Mouse (Mus musculus) CH12.LX (cell line): ENCODE measurements around the gene H2al1e. TPM values are rescaled to one million over a fixed set of nuclear protein-coding genes. Genes with fewer than 3 reads are reported as not detected.
"Not testable (repeated sequence)": the region's sequence is repeated elsewhere in the genome, so short reads cannot be mapped to it uniquely, and the experiment has no call there.

Experiments used
- DNase-seq: peaks from one replicate; pipeline ENCODE4 v3.0.0-alpha.2; 2013; ENCODE audit errors: extremely low read depth
- H3K27ac ChIP-seq: 2 replicates; pipeline ENCODE4 v1.5.1; 2012; ENCODE audit warnings: low read depth, mild to moderate bottlenecking, control low read depth, moderate library complexity; ENCODE audit not compliant: insufficient read depth
- H3K27me3 ChIP-seq: replicated peaks from 2 replicates; pipeline ENCODE3; 2012; ENCODE audit warnings: inconsistent platforms
- H3K36me3 ChIP-seq, 2 experiments: replicated peaks in 1 of 2; 2 replicates each; pipeline versions ENCODE3 to v1.6.1; 2012; ENCODE audit warnings: inconsistent platforms in 1 of 2, low read length in 1 of 2, mild to moderate bottlenecking in 1 of 2, mixed read lengths in 1 of 2, moderate library complexity in 1 of 2; ENCODE audit not compliant: control insufficient read depth in 1 of 2, insufficient read depth in 1 of 2
- H3K4me1 ChIP-seq, 2 experiments: 2 replicates each; pipeline ENCODE4 v1.6.1; 2012; ENCODE audit warnings: inconsistent platforms in 1 of 2, moderate library complexity in 1 of 2; ENCODE audit not compliant: insufficient read depth in 2 of 2, control insufficient read depth in 1 of 2
- H3K4me2 ChIP-seq: 2 replicates; pipeline ENCODE4 v1.6.1; 2012; ENCODE audit warnings: low read depth, mild to moderate bottlenecking, control low read depth; ENCODE audit not compliant: poor library complexity, insufficient read depth, severe bottlenecking
- H3K4me3 ChIP-seq, 3 experiments: fragments of 150-350 bp in 1 of 3; sonication (generic) in 1 of 3; replicated peaks in 1 of 3; 2 replicates each; pipeline versions ENCODE3 to v1.5.1; 2011 to 2012; ENCODE audit warnings: low read depth in 2 of 3, low read length in 2 of 3, mild to moderate bottlenecking in 2 of 3, moderate library complexity in 2 of 3, control low read depth in 1 of 3, improper control_type of control experiment in 1 of 3, inconsistent platforms in 1 of 3, mixed read lengths in 1 of 3; ENCODE audit not compliant: poor library complexity in 1 of 3
- H3K79me2 ChIP-seq: replicated peaks from 2 replicates; pipeline ENCODE4 v1.6.1; 2012; ENCODE audit warnings: mild to moderate bottlenecking, moderate library complexity; ENCODE audit not compliant: control insufficient read depth, poor library complexity, insufficient read depth, severe bottlenecking; ENCODE audit errors: extremely low read depth
- H3K9ac ChIP-seq: 2 replicates; pipeline ENCODE4 v1.6.1; 2012; ENCODE audit warnings: low read depth, mild to moderate bottlenecking, control low read depth, moderate library complexity; ENCODE audit not compliant: insufficient read depth
- H3K9me3 ChIP-seq: replicated peaks from 2 replicates; pipeline ENCODE3; 2012; ENCODE audit warnings: low read length, inconsistent platforms, mixed read lengths
- BHLHE40 ChIP-seq: IDR thresholded peaks from 2 replicates; pipeline ENCODE4 v1.6.1; 2011; ENCODE audit warnings: mild to moderate bottlenecking, low read depth, low read length, improper control_type of control experiment
- CHD1 ChIP-seq: IDR thresholded peaks from 2 replicates; pipeline ENCODE4 v1.6.1; 2012; ENCODE audit warnings: low read depth, low read length, improper control_type of control experiment, inconsistent platforms
- CTCF ChIP-seq, 2 experiments: IDR thresholded peaks in 1 of 2; conservative IDR thresholded peaks in 1 of 2; 2 replicates each; pipeline ENCODE4 v1.5.1; 2011 to 2012; ENCODE audit warnings: low read depth in 2 of 2, low read length in 2 of 2, improper control_type of control experiment in 1 of 2, inconsistent platforms in 1 of 2, mild to moderate bottlenecking in 1 of 2, moderate library complexity in 1 of 2
- E2F4 ChIP-seq: IDR thresholded peaks from 2 replicates; pipeline ENCODE4 v1.6.1; 2011; ENCODE audit warnings: low read depth, low read length, improper control_type of control experiment; ENCODE audit not compliant: insufficient replicate concordance
- ELF1 ChIP-seq: IDR thresholded peaks from 2 replicates; pipeline ENCODE4 v1.6.1; 2014; ENCODE audit warnings: low read depth, mild to moderate bottlenecking, inconsistent platforms, low read length, improper control_type of control experiment
- EP300 ChIP-seq: IDR thresholded peaks from 2 replicates; pipeline ENCODE4 v1.6.1; 2011; ENCODE audit warnings: low read length, improper control_type of control experiment
- ETS1 ChIP-seq: conservative IDR thresholded peaks from 2 replicates; pipeline ENCODE4 v1.6.1; 2012; ENCODE audit warnings: low read depth, mild to moderate bottlenecking, inconsistent platforms, low read length, improper control_type of control experiment, moderate library complexity
- GABPA ChIP-seq: IDR thresholded peaks from 2 replicates; pipeline ENCODE4 v1.6.1; 2012; ENCODE audit warnings: low read depth, low read length, improper control_type of control experiment, inconsistent platforms; ENCODE audit not compliant: insufficient replicate concordance
- HCFC1 ChIP-seq: IDR thresholded peaks from 2 replicates; pipeline ENCODE4 v1.6.1; 2012; ENCODE audit warnings: low read depth, mild to moderate bottlenecking, inconsistent platforms, low read length, improper control_type of control experiment
- JUN ChIP-seq: IDR thresholded peaks from 2 replicates; pipeline ENCODE4 v1.6.1; 2011; ENCODE audit warnings: low read depth, mild to moderate bottlenecking, low read length, improper control_type of control experiment, moderate library complexity; ENCODE audit not compliant: insufficient read depth
- KAT2A ChIP-seq: IDR thresholded peaks from 2 replicates; pipeline ENCODE4 v1.6.1; 2012; ENCODE audit warnings: low read length, improper control_type of control experiment, inconsistent platforms; ENCODE audit not compliant: insufficient replicate concordance
- MAFK ChIP-seq: IDR thresholded peaks from 2 replicates; pipeline ENCODE4 v1.6.1; 2011; ENCODE audit warnings: low read length, improper control_type of control experiment; ENCODE audit not compliant: insufficient replicate concordance
- MAX ChIP-seq: IDR thresholded peaks from 2 replicates; pipeline ENCODE4 v1.6.1; 2011; ENCODE audit warnings: low read length, improper control_type of control experiment
- NELFE ChIP-seq: IDR thresholded peaks from 2 replicates; pipeline ENCODE4 v1.6.1; 2011; ENCODE audit warnings: low read depth, low read length, improper control_type of control experiment
- NRF1 ChIP-seq: IDR thresholded peaks from 2 replicates; pipeline ENCODE4 v1.6.1; 2014; ENCODE audit warnings: low read depth, mild to moderate bottlenecking, inconsistent platforms, low read length, improper control_type of control experiment, moderate library complexity
- PAX5 ChIP-seq: IDR thresholded peaks from 2 replicates; pipeline ENCODE4 v1.6.1; 2012; ENCODE audit warnings: low read length, inconsistent platforms, mixed read lengths
- SIN3A ChIP-seq: IDR thresholded peaks from 2 replicates; pipeline ENCODE4 v1.6.1; 2012; ENCODE audit warnings: low read length, improper control_type of control experiment, inconsistent platforms
- SMC3 ChIP-seq: IDR thresholded peaks from 2 replicates; pipeline ENCODE4 v1.6.1; 2011; ENCODE audit warnings: low read depth, low read length, improper control_type of control experiment
- TBP ChIP-seq: conservative IDR thresholded peaks from 2 replicates; pipeline ENCODE4 v1.6.1; 2011; ENCODE audit warnings: low read depth, low read length, improper control_type of control experiment
- TCF12 ChIP-seq: IDR thresholded peaks from 2 replicates; pipeline ENCODE4 v1.6.1; 2014; ENCODE audit warnings: low read depth, mild to moderate bottlenecking, inconsistent platforms, low read length, improper control_type of control experiment
- USF2 ChIP-seq: conservative IDR thresholded peaks from 2 replicates; pipeline ENCODE4 v1.6.1; 2011; ENCODE audit warnings: low read depth, low read length, improper control_type of control experiment
- ZC3H11A ChIP-seq: IDR thresholded peaks from 2 replicates; pipeline ENCODE4 v1.6.1; 2012; ENCODE audit warnings: low read depth, mild to moderate bottlenecking, inconsistent platforms, low read length, improper control_type of control experiment
- ZKSCAN1 ChIP-seq: IDR thresholded peaks from 2 replicates; pipeline ENCODE4 v1.6.1; 2012; ENCODE audit warnings: low read depth, inconsistent platforms, low read length, improper control_type of control experiment, borderline replicate concordance
- ZMIZ1 ChIP-seq: IDR thresholded peaks from 2 replicates; pipeline ENCODE4 v1.6.1; 2012; ENCODE audit warnings: low read depth, mild to moderate bottlenecking, inconsistent platforms, low read length, improper control_type of control experiment
- dilution Hi-C: fragments of 300-500 bp; cut with MboI; formaldehyde crosslinking; loops from 2 replicates; pipeline ENCODE4 v1.14.3; 2020; ENCODE audit warnings: low sequenced_read_pairs; ENCODE audit not compliant: extremely low pct_unique_long_range_greater_than_20kb, extremely low pct_ligation_motif_present
- in situ Hi-C: fragments of 300-500 bp; cut with MboI; formaldehyde crosslinking; loops from 3 replicates; pipeline ENCODE4 v1.14.3; 2019; ENCODE audit warnings: low sequenced_read_pairs, low pct_ligation_motif_present, low pct_unique_long_range_greater_than_20kb, mixed read lengths
- polyA plus RNA-seq: library from polyadenylated mRNA; unstranded; fragments of >175 nt; gene quantifications from 2 replicates; pipeline ENCODE4 v1.2.1, GENCODE M21; 2012; ENCODE audit warnings: low read depth; ENCODE audit not compliant: insufficient read length
- total RNA-seq, 2 experiments: library from RNA; depleted of rRNA; stranded (reverse); fragments of 300-350 nt in 1 of 2; fragments of >200 nt in 1 of 2; gene quantifications; 2 replicates each; pipeline ENCODE4 v1.2.3; 2012 to 2014

H2al1e gene
- total and polyA plus RNA-seq, 3 experiments, result not detected

DNA sequence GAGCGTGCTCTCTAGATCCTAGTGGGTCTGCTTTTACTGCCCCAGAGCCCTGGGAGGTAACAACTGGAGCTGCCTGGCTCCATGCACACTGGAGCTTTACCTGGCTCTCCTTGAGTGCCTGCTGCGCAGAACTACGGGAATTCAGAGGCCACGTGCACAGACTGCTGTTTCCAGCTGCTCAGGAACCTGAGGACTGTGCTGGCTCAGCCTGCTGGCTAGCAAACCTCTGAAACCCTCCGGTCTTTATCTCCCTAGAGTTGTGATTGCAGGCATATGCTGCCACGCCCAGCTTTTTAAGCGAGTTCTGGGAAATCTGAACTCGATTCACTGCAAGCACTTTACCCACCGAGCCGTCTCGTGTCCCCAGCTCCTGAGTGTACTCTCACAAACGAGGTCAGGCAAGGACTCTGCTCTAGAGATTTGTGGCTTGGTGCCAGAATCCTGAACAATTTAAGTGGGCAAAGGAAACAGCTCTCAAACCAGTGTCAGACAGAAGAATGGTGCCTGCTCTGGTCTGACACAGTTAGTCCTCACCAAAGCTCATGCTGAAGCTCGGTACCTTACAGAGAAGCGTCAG lies 23.3 kb upstream of the H2al1e start:
- Histone ChIP-seq H3K79me2 (no peaks in the 10 kb centered on the region), H3K4me3 (no peak overlapping the region), H3K27me3 (no peaks in the 10 kb centered on the region), H3K9me3 (no peaks in the 10 kb centered on the region), H3K4me2 (no peak overlapping the region), H3K27ac (no peak overlapping the region), H3K4me1 (no peaks in the 10 kb centered on the region), H3K36me3 (no peaks in the 10 kb centered on the region), H3K9ac (no peak overlapping the region)
- dilution Hi-C loops (no loop called here), in situ Hi-C loops (no loop called here)
- TF ChIP-seq USF2 (no peak), KAT2A (no peak), ZC3H11A (no peak), CHD1 (no peak), GABPA (no peak), SIN3A (no peak), ZMIZ1 (no peak), PAX5 (no peak), MAFK (no peak), ETS1 (no peak), ZKSCAN1 (no peak), TBP (no peak), NELFE (no peak), JUN (no peak), SMC3 (no peak), NRF1 (no peak), CTCF (conservative IDR thresholded peaks at IDR 0.05 in 1 of 2, IDR thresholded peaks at IDR 0.05 in 1 of 2; ENCODE audit: low read depth in 2 of 2, low read length in 2 of 2) (no peak), MAX (no peak), BHLHE40 (no peak)
- no peak for DNase-seq

DNA sequence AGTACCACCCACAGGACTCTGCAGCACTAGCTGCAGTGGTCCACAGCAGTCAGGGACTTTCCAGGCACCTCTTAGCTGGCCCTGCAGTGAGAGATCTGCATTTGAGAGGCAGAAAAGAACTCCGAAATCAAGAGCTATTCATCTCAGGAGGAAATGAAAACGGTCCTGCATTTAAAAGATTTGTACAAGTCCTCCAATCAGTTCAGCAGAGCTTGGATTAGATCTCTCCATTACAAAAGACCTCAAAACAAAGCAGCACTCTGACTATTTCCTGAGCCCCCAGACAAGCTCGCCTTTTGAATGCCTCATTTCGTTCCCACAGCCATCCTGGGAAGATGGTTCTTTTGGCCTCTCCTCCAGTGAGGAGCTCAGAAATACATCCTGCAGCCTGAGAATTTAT lies 22.5 kb upstream of the H2al1e start:
- no peak for DNase-seq
- no peak overlapping the region for H3K27ac ChIP-seq
- no peaks in the 10 kb centered on the region for H3K79me2 ChIP-seq
- no peak overlapping the region for H3K9ac ChIP-seq
- H3K9me3 ChIP-seq, result no peaks in the 10 kb centered on the region
- dilution Hi-C loops (no loop called here), in situ Hi-C loops (no loop called here)
- H3K4me2 ChIP-seq, result no peak overlapping the region
- H3K27me3 ChIP-seq, result no peaks in the 10 kb centered on the region
- no peak for TF ChIP-seq CHD1
- no peak for TF ChIP-seq TCF12
- no peak for TF ChIP-seq ZC3H11A
- TF ChIP-seq ELF1, result no peak
- no peak for TF ChIP-seq EP300
- TF ChIP-seq E2F4, result no peak
- no peak for TF ChIP-seq ETS1
- no peak for TF ChIP-seq NRF1
- no peak for TF ChIP-seq PAX5
- TF ChIP-seq JUN, result no peak
- no peak for TF ChIP-seq MAX
- no peak for TF ChIP-seq GABPA
- no peak for TF ChIP-seq SMC3
- no peak for TF ChIP-seq TBP
- no peak for TF ChIP-seq HCFC1
- no peaks in the 10 kb centered on the region for H3K36me3 ChIP-seq
- no peak overlapping the region for H3K4me3 ChIP-seq
- H3K4me1 ChIP-seq, result no peaks in the 10 kb centered on the region

GRCm38 (mm10) chrX:11298957-11299356 lies 12.8 kb upstream of the H2al1e start, which contains the start of gene H2al1a:
Gene H2al1a, plus strand, starts transcription at chrX:11299257.
- H3K4me1 ChIP-seq, H3K27me3 ChIP-seq, dilution Hi-C loops, H3K4me2 ChIP-seq, H3K4me3 ChIP-seq, DNase-seq, H3K9ac ChIP-seq, H3K9me3 ChIP-seq, H3K79me2 ChIP-seq, H3K36me3 ChIP-seq, in situ Hi-C loops, H3K27ac ChIP-seq: not testable (repeated sequence)
